Mouse (Mus musculus): ENCODE measurements at regions not wholly inside any gene's neighbourhood (a gene's known extent, or its start where the extent isn't known, plus 50 kb on each side); places are given as distances from the start of the nearest gene placed in this dataset.
A peak's percentile ranks its signal among the peaks of the same experiment; 100 is the strongest.

DNA sequence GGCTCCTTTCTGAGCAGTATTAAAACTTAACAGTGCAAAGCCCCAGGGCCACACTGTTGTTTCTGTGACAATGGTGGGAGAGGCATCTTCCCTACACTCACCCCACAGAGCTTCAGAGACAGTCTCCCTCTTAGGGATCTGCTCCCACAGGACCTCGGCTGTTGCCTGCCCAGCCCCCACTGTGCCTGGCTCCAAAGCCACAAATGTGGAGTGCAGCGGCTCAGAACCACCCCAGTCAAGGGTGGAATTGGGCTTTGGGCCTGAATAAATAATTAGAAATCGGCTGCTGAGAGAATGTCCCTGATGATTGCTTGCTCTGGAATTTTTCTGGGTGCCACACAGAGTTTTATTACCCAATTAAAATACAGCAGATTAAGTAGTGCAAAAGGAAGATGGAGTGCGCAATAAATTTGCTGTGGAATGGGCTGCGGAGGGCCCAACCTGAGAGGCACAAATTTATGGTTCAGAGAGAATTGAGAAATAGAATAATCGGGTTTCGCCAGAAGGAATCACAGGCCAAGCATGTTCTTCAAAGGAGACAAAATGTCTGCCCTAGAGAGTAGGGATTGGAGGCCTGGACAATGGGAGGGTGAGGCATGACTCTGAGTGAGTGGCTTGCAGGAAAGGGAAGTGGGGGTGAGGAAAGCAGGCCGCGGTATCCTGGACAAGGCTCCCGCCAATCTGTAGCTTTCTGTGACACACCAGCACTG is 56.4 kb downstream of the Cd24a start:
- no peak overlapping the region for H3K9ac ChIP-seq (replicated peaks)
- no peak overlapping the region for H3K4me3 ChIP-seq (replicated peaks)
- 59% methylated on average over 10 of the region's 10 CpGs for WGBS
- H3K4me1 ChIP-seq (replicated peaks): peaks cover 18% of the 10 kb centered on the region; the same call in 1 of the 2 replicates
- 0 out of 2 replicates have a peak, but pooled peaks cover 4% of the 10 kb centered on the region for H3K9me3 ChIP-seq
- H3K4me2 ChIP-seq: no peak overlapping the region
- no peaks in the 10 kb centered on the region for H3K36me3 ChIP-seq
- peak overlapping the region; percentile 4; the same call in 1 of the 2 replicates for H3K27ac ChIP-seq
- no peaks in the 10 kb centered on the region for H3K27me3 ChIP-seq
- peak; percentile 47; the same call in 1 of the 2 replicates for ATAC-seq (ENCODE audit: insufficient number of reproducible peaks, insufficient read depth, low FRiP score, low TSS enrichment, low read depth)

DNA sequence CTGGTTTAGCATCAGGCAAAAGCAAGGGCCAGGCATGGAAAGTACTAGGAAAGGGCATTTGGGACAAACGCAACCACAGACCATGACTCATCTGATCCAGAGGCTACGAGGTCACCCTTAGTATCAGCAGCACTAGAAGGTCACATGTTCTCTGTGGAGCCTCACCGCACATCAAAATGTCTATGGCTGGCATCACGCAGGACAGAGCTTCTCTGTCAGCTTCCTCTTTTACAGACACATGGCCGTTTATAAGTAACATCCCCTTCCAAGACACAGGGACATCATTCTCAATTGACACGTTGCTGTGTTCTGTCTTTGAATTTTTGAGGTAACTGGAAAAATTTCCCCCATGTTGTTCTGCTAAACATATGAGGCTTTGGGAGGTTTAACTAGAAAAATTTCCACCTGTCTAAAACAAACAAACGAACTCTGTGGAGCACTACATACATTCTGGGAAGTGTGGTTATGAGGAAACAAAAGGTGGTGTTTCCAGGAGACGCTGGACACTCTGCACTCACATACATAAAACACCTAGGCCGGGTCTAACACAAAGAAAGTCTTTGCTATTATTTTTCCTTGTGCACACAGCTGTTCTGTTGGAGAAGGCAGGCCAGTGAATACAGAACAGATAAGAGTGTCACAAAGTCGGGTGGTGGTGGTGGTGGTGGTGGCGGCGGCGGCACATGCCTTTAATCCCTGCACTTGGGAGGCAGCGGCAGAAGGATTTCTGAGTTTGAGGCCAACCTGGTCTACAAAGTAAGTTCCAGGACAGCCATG is 63.3 kb downstream of the Cd24a start:
- H3K4me2 ChIP-seq: no peak overlapping the region
- WGBS: 77% methylated on average over 14 of the region's 14 CpGs
- no peaks in the 10 kb centered on the region for H3K36me3 ChIP-seq
- H3K4me3 ChIP-seq (replicated peaks): no peak overlapping the region
- no peaks in the 10 kb centered on the region for H3K9me3 ChIP-seq
- H3K4me1 ChIP-seq (replicated peaks): 0 out of 2 replicates have a peak, but pooled peaks cover 5% of the 10 kb centered on the region
- H3K9ac ChIP-seq (replicated peaks): no peak overlapping the region
- no peak for ATAC-seq (ENCODE audit: insufficient number of reproducible peaks, insufficient read depth, low FRiP score, low TSS enrichment, low read depth)
- H3K27ac ChIP-seq: no peak overlapping the region
- H3K27me3 ChIP-seq: no peaks in the 10 kb centered on the region

DNA sequence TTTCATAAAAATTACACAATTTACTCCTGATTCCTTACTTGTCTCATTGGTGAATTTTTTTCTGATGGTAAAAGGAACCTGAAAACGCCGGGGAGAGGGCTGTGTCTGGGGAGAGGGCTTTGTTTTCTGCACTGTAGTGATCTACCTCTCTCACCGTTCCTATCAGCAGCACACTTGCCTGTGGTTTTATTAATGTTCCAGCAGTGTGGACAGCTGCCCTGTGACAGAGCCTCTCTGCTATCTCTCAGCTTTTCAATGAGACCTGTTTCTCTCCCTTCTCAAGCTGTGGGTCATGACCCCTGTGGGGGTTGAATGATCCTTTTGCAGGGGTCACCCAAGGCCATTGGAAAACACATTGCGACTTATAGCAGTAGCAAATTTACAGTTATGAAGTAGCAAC is 68.2 kb downstream of the Cd24a start:
- Histone ChIP-seq H3K9me3 (no peaks in the 10 kb centered on the region), H3K4me2 (no peak overlapping the region), H3K27ac (no peak overlapping the region), H3K27me3 (no peaks in the 10 kb centered on the region), H3K4me1 (replicated peaks) (peaks cover 13% of the 10 kb centered on the region; the same call in 1 of the 2 replicates), H3K4me3 (replicated peaks) (no peak overlapping the region), H3K9ac (replicated peaks) (no peak overlapping the region), H3K36me3 (no peaks in the 10 kb centered on the region)
- ATAC-seq (ENCODE audit: insufficient number of reproducible peaks, insufficient read depth, low FRiP score, low TSS enrichment, low read depth): no peak
- 58% methylated on average over 4 of the region's 4 CpGs for WGBS

DNA sequence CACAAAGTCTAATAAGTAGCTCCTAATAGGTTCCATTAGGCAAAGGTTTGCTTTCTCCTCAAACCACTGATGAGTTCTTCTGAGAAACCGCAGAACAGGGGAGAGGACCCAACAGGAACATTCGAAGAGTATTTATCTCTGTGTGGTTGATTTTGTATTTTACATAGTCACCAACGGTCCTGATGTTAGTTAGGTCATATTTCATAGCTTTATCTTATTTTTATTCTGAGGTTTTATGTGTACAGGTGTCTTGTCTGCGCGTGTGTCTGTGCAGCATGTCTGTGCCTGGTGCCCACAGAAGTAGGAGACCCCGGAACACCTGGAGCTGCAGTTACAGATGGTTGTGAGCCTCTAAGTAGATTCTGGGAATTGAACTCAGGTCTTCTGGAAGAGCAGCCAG is 68.9 kb downstream of the Cd24a start:
- no peak overlapping the region for H3K4me2 ChIP-seq
- H3K9ac ChIP-seq (replicated peaks): no peak overlapping the region
- H3K27me3 ChIP-seq: no peaks in the 10 kb centered on the region
- no peaks in the 10 kb centered on the region for H3K9me3 ChIP-seq
- no peak for ATAC-seq (ENCODE audit: insufficient number of reproducible peaks, insufficient read depth, low FRiP score, low TSS enrichment, low read depth)
- H3K4me1 ChIP-seq (replicated peaks): peaks cover 13% of the 10 kb centered on the region; the same call in 1 of the 2 replicates
- H3K36me3 ChIP-seq: no peaks in the 10 kb centered on the region
- WGBS: 86% methylated on average over 6 of the region's 6 CpGs
- no peak overlapping the region for H3K27ac ChIP-seq
- no peak overlapping the region for H3K4me3 ChIP-seq (replicated peaks)

DNA sequence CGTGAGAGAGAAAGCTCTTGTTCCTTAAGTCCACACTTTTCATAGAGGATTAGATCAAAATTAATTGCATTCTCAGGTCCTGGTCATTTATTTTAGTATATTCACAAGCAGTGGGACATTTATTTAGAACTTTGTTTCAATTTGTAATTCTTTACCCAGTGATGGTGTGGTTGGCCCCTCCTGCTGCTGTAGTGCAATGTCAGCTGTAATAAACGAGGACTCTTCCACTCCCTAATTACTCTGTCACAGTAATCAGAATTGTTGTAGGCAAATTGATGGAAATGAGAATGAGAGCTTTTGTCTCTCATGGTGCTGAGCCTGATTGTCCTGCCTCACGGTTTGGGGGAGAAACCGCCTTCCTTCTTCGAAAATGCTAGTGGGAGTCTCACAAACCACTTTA is 70.1 kb downstream of the Cd24a start:
- 59% methylated on average over 5 of the region's 5 CpGs for WGBS
- Histone ChIP-seq H3K27ac (no peak overlapping the region), H3K4me3 (replicated peaks) (no peak overlapping the region), H3K27me3 (no peaks in the 10 kb centered on the region), H3K9me3 (no peaks in the 10 kb centered on the region), H3K36me3 (no peaks in the 10 kb centered on the region), H3K4me2 (no peak overlapping the region), H3K4me1 (replicated peaks) (peaks cover 9% of the 10 kb centered on the region; the same call in 1 of the 2 replicates), H3K9ac (replicated peaks) (no peak overlapping the region)
- no peak for ATAC-seq (ENCODE audit: insufficient number of reproducible peaks, insufficient read depth, low FRiP score, low TSS enrichment, low read depth)

DNA sequence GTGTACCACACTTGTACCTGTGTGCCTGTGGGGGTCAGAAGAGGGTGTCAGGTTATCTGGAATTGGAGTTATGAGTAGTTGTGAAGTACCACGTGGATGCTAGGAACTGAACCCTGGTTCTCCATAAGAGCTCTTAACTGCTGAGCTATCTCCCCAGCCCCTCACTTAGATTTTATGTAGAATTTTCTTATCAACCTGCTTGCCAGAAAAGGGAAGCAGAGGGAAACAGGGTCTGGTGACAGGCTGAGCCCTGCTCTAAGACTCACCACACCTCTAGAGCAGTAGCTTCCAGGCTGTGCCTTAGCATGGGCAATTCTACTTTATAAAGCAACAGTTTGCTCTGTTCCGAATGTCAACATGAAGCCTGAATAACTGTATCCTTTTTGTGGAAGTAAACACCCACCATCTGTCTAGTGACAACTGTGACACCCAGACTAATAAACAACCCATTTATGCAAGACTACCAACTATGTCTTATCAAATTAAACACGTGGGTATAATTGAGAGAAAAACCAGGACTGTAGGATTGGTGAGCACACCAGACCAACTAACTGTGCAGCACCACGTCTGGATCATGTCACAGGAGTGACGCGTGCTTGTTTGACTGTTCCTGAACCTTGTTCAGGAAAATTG is 70.8 kb downstream of the Cd24a start:
- Histone ChIP-seq H3K27me3 (no peaks in the 10 kb centered on the region), H3K4me3 (replicated peaks) (no peak overlapping the region), H3K9me3 (no peaks in the 10 kb centered on the region), H3K27ac (no peak overlapping the region), H3K9ac (replicated peaks) (no peak overlapping the region), H3K4me2 (no peak overlapping the region), H3K36me3 (no peaks in the 10 kb centered on the region), H3K4me1 (replicated peaks) (peaks cover 9% of the 10 kb centered on the region; the same call in 1 of the 2 replicates)
- ATAC-seq (ENCODE audit: insufficient number of reproducible peaks, insufficient read depth, low FRiP score, low TSS enrichment, low read depth): no peak
- 63% methylated on average over 6 of the region's 6 CpGs for WGBS

DNA sequence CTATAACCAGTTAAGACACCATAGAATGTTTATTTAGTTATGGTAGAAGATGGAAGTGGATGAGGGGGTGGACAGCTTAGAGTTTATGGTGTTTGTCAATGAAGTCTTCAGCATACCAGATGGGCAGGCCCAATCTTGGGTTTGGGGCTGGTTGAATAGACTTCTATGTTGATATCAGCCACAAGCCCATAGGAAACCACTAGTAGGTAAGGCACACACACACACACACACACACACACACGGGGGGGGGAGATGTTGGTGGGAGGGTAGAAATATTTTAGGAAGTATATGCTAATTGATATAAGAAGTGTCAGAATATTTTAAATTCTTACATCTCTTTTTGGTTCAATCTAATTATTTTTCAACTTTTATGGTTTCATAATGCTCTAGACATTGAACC is 72.4 kb downstream of the Cd24a start:
- Histone ChIP-seq H3K36me3 (no peaks in the 10 kb centered on the region), H3K4me2 (no peak overlapping the region), H3K27ac (no peak overlapping the region), H3K4me3 (replicated peaks) (no peak overlapping the region), H3K27me3 (no peaks in the 10 kb centered on the region), H3K9ac (replicated peaks) (no peak overlapping the region), H3K9me3 (no peaks in the 10 kb centered on the region), H3K4me1 (replicated peaks) (peaks cover 15% of the 10 kb centered on the region)
- WGBS: 76% methylated on average over 1 of the region's 1 CpGs
- no peak for ATAC-seq (ENCODE audit: insufficient number of reproducible peaks, insufficient read depth, low FRiP score, low TSS enrichment, low read depth)

DNA sequence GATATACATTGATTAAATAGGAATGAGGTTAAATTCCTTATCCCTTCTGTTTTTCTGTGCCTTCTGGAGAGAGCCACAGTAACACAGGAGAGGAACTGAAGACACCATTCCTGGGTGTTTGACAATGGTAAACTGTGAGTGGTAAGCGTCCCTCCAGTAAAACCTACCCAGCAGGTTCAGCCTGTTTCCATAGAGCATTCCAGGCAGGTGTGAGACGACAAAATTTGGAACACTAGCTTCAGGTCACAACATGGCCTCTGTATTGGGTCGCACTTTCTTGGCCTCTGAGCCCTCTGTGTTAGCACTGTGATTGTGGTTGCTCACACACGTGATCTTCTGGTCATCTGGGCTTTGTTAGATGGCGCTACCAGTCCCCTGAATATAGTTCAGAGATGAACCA is 73.4 kb downstream of the Cd24a start:
- no peaks in the 10 kb centered on the region for H3K27me3 ChIP-seq
- H3K9me3 ChIP-seq: no peaks in the 10 kb centered on the region
- H3K4me3 ChIP-seq (replicated peaks): no peak overlapping the region
- no peak overlapping the region for H3K9ac ChIP-seq (replicated peaks)
- WGBS: 74% methylated on average over 5 of the region's 5 CpGs
- no peak for ATAC-seq (ENCODE audit: insufficient number of reproducible peaks, insufficient read depth, low FRiP score, low TSS enrichment, low read depth)
- peaks cover 18% of the 10 kb centered on the region for H3K4me1 ChIP-seq (replicated peaks)
- no peak overlapping the region for H3K27ac ChIP-seq
- H3K36me3 ChIP-seq: no peaks in the 10 kb centered on the region
- H3K4me2 ChIP-seq: no peak overlapping the region

DNA sequence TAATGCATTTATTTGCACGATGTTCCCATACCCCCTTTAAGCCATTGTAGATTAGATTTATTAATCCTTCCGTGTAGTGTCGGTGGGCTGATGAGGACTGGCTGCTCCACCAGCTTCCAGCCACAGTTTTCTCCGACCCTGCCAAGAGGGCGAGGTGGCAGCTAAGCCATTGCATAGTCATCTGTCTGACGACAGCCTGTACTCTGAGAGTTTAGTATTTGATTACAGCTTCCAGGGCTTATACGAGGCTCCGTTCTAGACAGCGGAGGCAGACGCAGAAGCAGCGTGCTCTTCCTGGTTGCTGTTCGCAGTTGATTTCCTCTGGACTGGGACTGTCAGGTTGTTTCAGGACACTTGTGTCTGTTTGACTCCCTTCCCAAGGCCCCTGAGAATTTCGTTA is 73.8 kb downstream of the Cd24a start:
- no peak overlapping the region for H3K4me3 ChIP-seq (replicated peaks)
- no peak overlapping the region for H3K27ac ChIP-seq
- H3K9ac ChIP-seq (replicated peaks): no peak overlapping the region
- 78% methylated on average over 13 of the region's 13 CpGs for WGBS
- H3K36me3 ChIP-seq: no peaks in the 10 kb centered on the region
- no peaks in the 10 kb centered on the region for H3K27me3 ChIP-seq
- peaks cover 18% of the 10 kb centered on the region for H3K4me1 ChIP-seq (replicated peaks)
- ATAC-seq (ENCODE audit: insufficient number of reproducible peaks, insufficient read depth, low FRiP score, low TSS enrichment, low read depth): no peak
- H3K4me2 ChIP-seq: no peak overlapping the region
- H3K9me3 ChIP-seq: no peaks in the 10 kb centered on the region

DNA sequence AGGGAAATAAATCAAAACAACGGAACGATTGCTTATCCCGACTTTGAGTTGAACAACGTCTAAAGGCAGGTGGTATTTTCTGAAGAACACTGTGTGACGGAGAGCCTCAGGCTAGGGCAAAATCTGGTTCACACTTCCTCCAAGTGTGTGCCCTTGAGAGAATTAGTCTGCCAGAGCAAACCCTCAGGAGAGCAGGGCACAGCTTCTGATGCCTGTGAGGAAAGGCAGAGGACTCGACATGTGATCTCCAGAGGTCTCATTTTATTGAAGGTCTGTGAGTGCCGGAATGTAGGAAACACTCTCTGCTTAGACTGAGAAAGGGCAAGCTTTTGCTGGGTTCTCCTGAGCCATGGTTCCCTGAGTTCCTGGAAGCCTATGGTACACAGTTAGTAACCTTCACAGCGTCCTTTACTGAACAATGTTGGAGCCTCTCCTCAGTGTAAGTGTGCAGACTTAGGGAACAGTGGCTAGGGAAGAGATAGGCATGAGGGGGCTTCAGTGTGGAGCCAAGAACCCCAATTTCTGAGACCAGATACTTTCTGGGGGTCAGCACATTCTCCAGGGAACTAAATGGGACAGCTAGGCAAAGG is 77.1 kb downstream of the Cd24a start:
- peaks cover 10% of the 10 kb centered on the region for H3K4me1 ChIP-seq (replicated peaks)
- no peak for ATAC-seq (ENCODE audit: insufficient number of reproducible peaks, insufficient read depth, low FRiP score, low TSS enrichment, low read depth)
- no peak overlapping the region; the same call in 1 of the 2 replicates for H3K27ac ChIP-seq
- 35% methylated on average over 8 of the region's 8 CpGs for WGBS
- H3K36me3 ChIP-seq: no peaks in the 10 kb centered on the region
- no peak overlapping the region for H3K4me3 ChIP-seq (replicated peaks)
- H3K9ac ChIP-seq (replicated peaks): 0 out of 2 replicates have a peak overlapping the region, but pooled peaks have one; percentile 18
- H3K9me3 ChIP-seq: no peaks in the 10 kb centered on the region
- no peak overlapping the region for H3K4me2 ChIP-seq
- no peaks in the 10 kb centered on the region for H3K27me3 ChIP-seq

DNA sequence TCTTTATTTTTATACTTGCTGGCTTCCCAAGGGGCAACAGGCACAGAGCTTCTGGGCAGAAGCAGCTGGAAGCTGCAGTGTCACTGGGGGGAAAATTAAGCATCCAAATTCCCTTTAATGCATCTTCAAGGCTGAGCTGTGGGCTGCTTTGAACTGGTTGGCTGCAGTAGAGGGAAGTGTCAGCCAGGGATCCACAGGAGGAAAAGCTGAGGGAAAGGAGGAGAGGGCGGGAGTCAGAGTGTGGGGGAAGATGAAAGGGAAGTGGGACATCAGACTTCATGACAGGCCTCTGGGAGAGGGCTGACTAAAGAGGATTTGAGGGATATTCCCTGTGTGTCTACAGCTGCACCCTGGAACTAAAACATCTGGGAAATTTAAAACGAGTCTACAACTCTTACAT is 77.6 kb downstream of the Cd24a start:
- H3K4me2 ChIP-seq: no peak overlapping the region
- ATAC-seq (ENCODE audit: insufficient number of reproducible peaks, insufficient read depth, low FRiP score, low TSS enrichment, low read depth): no peak
- H3K4me1 ChIP-seq (replicated peaks): peaks cover 10% of the 10 kb centered on the region
- H3K4me3 ChIP-seq (replicated peaks): no peak overlapping the region
- no peaks in the 10 kb centered on the region for H3K9me3 ChIP-seq
- 0 out of 2 replicates have a peak overlapping the region, but pooled peaks have one; percentile 18 for H3K9ac ChIP-seq (replicated peaks)
- no peak overlapping the region; the same call in 1 of the 2 replicates for H3K27ac ChIP-seq
- WGBS: 45% methylated on average over 2 of the region's 2 CpGs
- H3K36me3 ChIP-seq: no peaks in the 10 kb centered on the region
- H3K27me3 ChIP-seq: no peaks in the 10 kb centered on the region
